Mouse (Mus musculus) neural tube, embryonic 14.5 days (tissue): ENCODE data around the gene Fto. TPM values are rescaled to one million over a fixed set of nuclear protein-coding genes. Genes with fewer than 3 reads are reported as not detected.

Experiments
- ATAC-seq: fragments of 200-750 bp; cut with Nextera tagmentation; 2 replicates; pipeline ENCODE4 v1.8.0; 2017; ENCODE audit warnings: low read depth, mild to moderate bottlenecking, moderate TSS enrichment, moderate library complexity
- H3K27ac ChIP-seq: fragments of 300-500 bp; sonication (generic); 2 replicates; pipeline ENCODE4 v1.5.1; 2014; ENCODE audit warnings: low read depth, mild to moderate bottlenecking, control low read depth, low read length, moderate library complexity, mixed read lengths
- H3K27me3 ChIP-seq: fragments of 300-500 bp; sonication (generic); 2 replicates; pipeline ENCODE4 v1.6.1; 2014; ENCODE audit warnings: low read length; ENCODE audit not compliant: control insufficient read depth, insufficient read depth
- H3K36me3 ChIP-seq: fragments of 300-500 bp; sonication (generic); 2 replicates; pipeline ENCODE4 v1.6.1; 2014; ENCODE audit warnings: low read length, mixed read lengths; ENCODE audit not compliant: control insufficient read depth, insufficient read depth
- H3K4me1 ChIP-seq: fragments of 300-500 bp; sonication (generic); 2 replicates; pipeline ENCODE4 v1.6.1; 2014; ENCODE audit warnings: low read length; ENCODE audit not compliant: control insufficient read depth, insufficient read depth
- H3K4me2 ChIP-seq: fragments of 300-500 bp; sonication (generic); 2 replicates; pipeline ENCODE4 v1.6.1; 2014; ENCODE audit warnings: mild to moderate bottlenecking, low read depth, low read length, control low read depth
- H3K4me3 ChIP-seq: fragments of 300-500 bp; sonication (generic); 2 replicates; pipeline ENCODE4 v1.5.1; 2014; ENCODE audit warnings: low read depth, low read length, control low read depth, mixed read lengths
- H3K9ac ChIP-seq: fragments of 300-500 bp; sonication (generic); replicated peaks from 2 replicates; pipeline ENCODE4 v1.6.1; 2014; ENCODE audit warnings: low read depth, mild to moderate bottlenecking, control low read depth, low read length, mixed read lengths
- H3K9me3 ChIP-seq: fragments of 300-500 bp; sonication (generic); 2 replicates; pipeline ENCODE4 v1.6.1; 2016; ENCODE audit warnings: low read length; ENCODE audit not compliant: control insufficient read depth
- WGBS: fragments of 180-500 bp; shearing (Covaris S2); extraction: QIAGEN DNeasy Blood & Tissue Kit; methylation state at CpG from one replicate; pipeline ENCODE4 v1.1.7; 2014; 5-methylcytosine and 5-hydroxymethylcytosine counted together
- polyA plus RNA-seq: library from polyadenylated mRNA; unstranded; fragments of >200 nt; fragmentation: Nextera tagmentation; extraction: Ambion mirVana; gene quantifications from 2 replicates; pipeline ENCODE4 v1.2.1, GENCODE M21; 2014

The Fto gene
- polyA plus RNA-seq, 1 experiment from 2014 or later, result 144 TPM

GRCm38 (mm10) chr8:91444636-91445410 lies 131.5 kb downstream of the Fto start:
- no peak for ATAC-seq
- WGBS, result 53% methylated on average over 11 of the region's 11 CpGs
- Histone ChIP-seq H3K4me3 (no peak overlapping the region), H3K4me2 (no peak overlapping the region), H3K36me3 (no peaks in the 10 kb centered on the region), H3K27ac (no peak overlapping the region), H3K9me3 (no peaks in the 10 kb centered on the region), H3K9ac (no peak overlapping the region), H3K4me1 (peaks cover 5% of the 10 kb centered on the region; the same call in 1 of the 2 replicates), H3K27me3 (no peaks in the 10 kb centered on the region)

GRCm38 (mm10) chr8:91445516-91445915 lies 132.2 kb downstream of the Fto start:
- H3K9ac ChIP-seq, result no peak overlapping the region
- ATAC-seq, result no peak
- H3K27me3 ChIP-seq, result no peaks in the 10 kb centered on the region
- no peaks in the 10 kb centered on the region for H3K36me3 ChIP-seq
- no peak overlapping the region for H3K4me2 ChIP-seq
- WGBS, result 76% methylated on average over 10 of the region's 10 CpGs
- H3K27ac ChIP-seq, result no peak overlapping the region
- H3K4me3 ChIP-seq, result no peak overlapping the region
- peaks cover 5% of the 10 kb centered on the region; the same call in 1 of the 2 replicates for H3K4me1 ChIP-seq
- no peaks in the 10 kb centered on the region for H3K9me3 ChIP-seq

GRCm38 (mm10) chr8:91446008-91446407 lies 132.7 kb downstream of the Fto start:
- Histone ChIP-seq H3K36me3 (no peaks in the 10 kb centered on the region), H3K9ac (no peak overlapping the region), H3K4me3 (no peak overlapping the region), H3K9me3 (no peaks in the 10 kb centered on the region), H3K4me2 (no peak overlapping the region), H3K27me3 (no peaks in the 10 kb centered on the region), H3K27ac (no peak overlapping the region), H3K4me1 (peaks cover 5% of the 10 kb centered on the region; the same call in 1 of the 2 replicates)
- no peak for ATAC-seq
- 82% methylated on average over 5 of the region's 5 CpGs for WGBS

GRCm38 (mm10) chr8:91448667-91449329 lies 135.5 kb downstream of the Fto start:
- 93% methylated on average over 7 of the region's 7 CpGs for WGBS
- ATAC-seq, result no peak
- Histone ChIP-seq H3K4me2 (no peak overlapping the region), H3K36me3 (no peaks in the 10 kb centered on the region), H3K27ac (no peak overlapping the region), H3K4me3 (no peak overlapping the region), H3K9ac (no peak overlapping the region), H3K27me3 (no peaks in the 10 kb centered on the region), H3K4me1 (peaks cover 5% of the 10 kb centered on the region; the same call in 1 of the 2 replicates), H3K9me3 (no peaks in the 10 kb centered on the region)

GRCm38 (mm10) chr8:91454926-91455325 lies 141.6 kb downstream of the Fto start:
- H3K4me3 ChIP-seq, result no peak overlapping the region
- H3K27me3 ChIP-seq, result no peaks in the 10 kb centered on the region
- no peak overlapping the region for H3K27ac ChIP-seq
- WGBS, result 90% methylated on average over 2 of the region's 2 CpGs
- H3K9ac ChIP-seq, result no peak overlapping the region
- no peak for ATAC-seq
- no peaks in the 10 kb centered on the region for H3K4me1 ChIP-seq
- H3K9me3 ChIP-seq, result no peaks in the 10 kb centered on the region
- no peaks in the 10 kb centered on the region for H3K36me3 ChIP-seq
- no peak overlapping the region for H3K4me2 ChIP-seq

- 96% methylated on average over 5 of the region's 5 CpGs for WGBS
- Histone ChIP-seq H3K4me2 (no peak overlapping the region), H3K36me3 (no peaks in the 10 kb centered on the region), H3K27ac (no peak overlapping the region), H3K9me3 (no peaks in the 10 kb centered on the region), H3K4me1 (no peaks in the 10 kb centered on the region), H3K9ac (no peak overlapping the region), H3K4me3 (no peak overlapping the region), H3K27me3 (no peaks in the 10 kb centered on the region)
- no peak for ATAC-seq
These were observed 142.3 kb downstream of the Fto start for GRCm38 (mm10) chr8:91455591-91455990.

GRCm38 (mm10) chr8:91458016-91458415 lies 144.7 kb downstream of the Fto start:
- H3K27me3 ChIP-seq, result no peaks in the 10 kb centered on the region
- no peak overlapping the region for H3K9ac ChIP-seq
- H3K27ac ChIP-seq, result no peak overlapping the region
- no peak overlapping the region for H3K4me2 ChIP-seq
- WGBS, result 90% methylated on average over 1 of the region's 1 CpGs
- no peak overlapping the region for H3K4me3 ChIP-seq
- no peak for ATAC-seq
- H3K9me3 ChIP-seq, result no peaks in the 10 kb centered on the region
- H3K36me3 ChIP-seq, result no peaks in the 10 kb centered on the region
- H3K4me1 ChIP-seq, result no peaks in the 10 kb centered on the region

- Histone ChIP-seq H3K4me3 (no peak overlapping the region), H3K36me3 (no peaks in the 10 kb centered on the region), H3K27me3 (no peaks in the 10 kb centered on the region), H3K4me2 (no peak overlapping the region), H3K27ac (no peak overlapping the region), H3K9ac (no peak overlapping the region), H3K4me1 (no peaks in the 10 kb centered on the region), H3K9me3 (no peaks in the 10 kb centered on the region)
- 86% methylated on average over 6 of the region's 6 CpGs for WGBS
- no peak for ATAC-seq
These were observed 147.6 kb downstream of the Fto start for GRCm38 (mm10) chr8:91460965-91461364.

GRCm38 (mm10) chr8:91463757-91464156 lies 150.4 kb downstream of the Fto start:
- Histone ChIP-seq H3K4me3 (no peak overlapping the region), H3K36me3 (no peaks in the 10 kb centered on the region), H3K4me1 (no peaks in the 10 kb centered on the region), H3K9me3 (no peaks in the 10 kb centered on the region), H3K9ac (no peak overlapping the region), H3K27me3 (no peaks in the 10 kb centered on the region), H3K4me2 (no peak overlapping the region), H3K27ac (no peak overlapping the region)
- 92% methylated on average over 2 of the region's 2 CpGs for WGBS
- ATAC-seq, result no peak
